Mouse (Mus musculus): ENCODE data around the gene Theg. TPM values are rescaled to one million over a fixed set of nuclear protein-coding genes. Genes with fewer than 3 reads are reported as not detected.

Gene Theg
- polyA plus RNA-seq, 1 experiment from 2014 or later = not detected

- no peak overlapping the region for H3K9ac ChIP-seq (ENCODE audit: low read length)
- WGBS = 88% methylated on average over 5 of the region's 5 CpGs
- no peak overlapping the region for H3K4me3 ChIP-seq (ENCODE audit: low read depth, low read length)
- no peak for ATAC-seq
- no peaks in the 10 kb centered on the region for H3K27me3 ChIP-seq (replicated peaks; ENCODE audit: control insufficient read depth, insufficient read depth, low read length)
- H3K4me1 ChIP-seq (ENCODE audit: control insufficient read depth, insufficient read depth, low read length) = peaks cover 7% of the 10 kb centered on the region
- no peaks in the 10 kb centered on the region for H3K36me3 ChIP-seq (ENCODE audit: control insufficient read depth, insufficient read depth, low read length)
- H3K9me3 ChIP-seq (replicated peaks; ENCODE audit: control insufficient read depth, low read length) = no peaks in the 10 kb centered on the region
- DNase-seq (ENCODE audit: low spot score) = no peak
- no peak overlapping the region for H3K4me2 ChIP-seq (ENCODE audit: low read length)
- no peak overlapping the region for H3K27ac ChIP-seq (ENCODE audit: low read depth, low read length)
Measured at GRCm38 (mm10) chr10:79556951-79557350, 30.2 kb downstream of the Theg start.

DNA sequence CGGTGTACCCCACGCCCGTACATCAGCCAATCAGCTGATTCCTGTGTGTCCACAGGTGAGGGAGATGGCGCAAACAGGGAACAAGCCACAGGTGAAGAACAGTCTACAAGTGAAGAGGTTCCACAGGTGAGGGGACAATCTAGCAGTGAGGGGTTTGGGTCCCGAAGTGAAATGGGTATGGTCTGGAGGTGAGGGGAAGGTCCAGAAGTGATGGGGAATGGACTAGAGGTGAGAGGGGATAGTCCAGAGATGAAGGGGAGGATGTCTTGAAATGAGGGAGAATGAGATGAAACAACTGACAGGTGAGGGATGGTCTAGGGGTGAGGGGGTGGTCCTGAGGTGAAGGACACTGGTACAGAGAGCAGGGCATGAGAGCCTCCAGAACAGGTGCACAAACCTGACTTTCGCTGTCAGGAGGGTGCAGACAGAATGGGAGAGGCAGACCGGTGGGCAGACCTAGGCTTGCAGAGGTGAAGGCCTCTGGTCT lies 31.9 kb downstream of the Theg start:
- Histone ChIP-seq H3K9me3 (replicated peaks; ENCODE audit: control insufficient read depth, low read length) (no peaks in the 10 kb centered on the region), H3K4me1 (ENCODE audit: control insufficient read depth, insufficient read depth, low read length) (peaks cover 7% of the 10 kb centered on the region), H3K27me3 (replicated peaks; ENCODE audit: control insufficient read depth, insufficient read depth, low read length) (no peaks in the 10 kb centered on the region), H3K4me3 (ENCODE audit: low read depth, low read length) (peak overlapping the region; percentile 95), H3K36me3 (ENCODE audit: control insufficient read depth, insufficient read depth, low read length) (no peaks in the 10 kb centered on the region; the same call in 1 of the 2 replicates), H3K4me2 (ENCODE audit: low read length) (peak overlapping the region; percentile 82), H3K27ac (ENCODE audit: low read depth, low read length) (peak overlapping the region; percentile 33; the same call in 1 of the 2 replicates), H3K9ac (ENCODE audit: low read length) (peak overlapping the region; percentile 92)
- WGBS = 25% methylated on average over 7 of the region's 7 CpGs
- DNase-seq (ENCODE audit: low spot score) (no peak), ATAC-seq (no peak)

GRCm38 (mm10) chr10:79554330-79555237 lies 32.5 kb downstream of the Theg start, which contains the start of gene Mier2:
Gene Mier2, minus strand, starts transcription at chr10:79555199.
- Histone ChIP-seq H3K4me1 (ENCODE audit: control insufficient read depth, insufficient read depth, low read length) (peaks cover 7% of the 10 kb centered on the region), H3K9ac (ENCODE audit: low read length) (peak within 1 kb of the TSS; percentile 92), H3K4me3 (ENCODE audit: low read depth, low read length) (peak within 1 kb of the TSS; percentile 95), H3K9me3 (replicated peaks; ENCODE audit: control insufficient read depth, low read length) (no peaks in the 10 kb centered on the region), H3K27ac (ENCODE audit: low read depth, low read length) (peak within 1 kb of the TSS; percentile 33; the same call in 1 of the 2 replicates), H3K36me3 (ENCODE audit: control insufficient read depth, insufficient read depth, low read length) (peaks cover 5% of the 10 kb centered on the region), H3K27me3 (replicated peaks; ENCODE audit: control insufficient read depth, insufficient read depth, low read length) (no peaks in the 10 kb centered on the region), H3K4me2 (ENCODE audit: low read length) (peak within 1 kb of the TSS; percentile 82)
- under 1% methylated on average over 98 of the region's 108 CpGs for WGBS
- DNase-seq (ENCODE audit: low spot score) (peak; percentile 78), ATAC-seq (peak; percentile 89)

- H3K9ac ChIP-seq (ENCODE audit: low read length) = peak overlapping the region; percentile 92
- no peak overlapping the region for H3K27ac ChIP-seq (ENCODE audit: low read depth, low read length)
- WGBS = 53% methylated on average over 10 of the region's 10 CpGs
- DNase-seq (ENCODE audit: low spot score) (no peak), ATAC-seq (no peak)
- H3K4me1 ChIP-seq (ENCODE audit: control insufficient read depth, insufficient read depth, low read length) = peaks cover 7% of the 10 kb centered on the region
- H3K27me3 ChIP-seq (replicated peaks; ENCODE audit: control insufficient read depth, insufficient read depth, low read length) = no peaks in the 10 kb centered on the region
- H3K9me3 ChIP-seq (replicated peaks; ENCODE audit: control insufficient read depth, low read length) = no peaks in the 10 kb centered on the region
- H3K4me2 ChIP-seq (ENCODE audit: low read length) = peak overlapping the region; percentile 82
- peaks cover 14% of the 10 kb centered on the region for H3K36me3 ChIP-seq (ENCODE audit: control insufficient read depth, insufficient read depth, low read length)
- H3K4me3 ChIP-seq (ENCODE audit: low read depth, low read length) = peak overlapping the region; percentile 95
Measured at GRCm38 (mm10) chr10:79553691-79554090, 33.4 kb downstream of the Theg start.

- Histone ChIP-seq H3K4me1 (ENCODE audit: control insufficient read depth, insufficient read depth, low read length) (peaks cover 7% of the 10 kb centered on the region), H3K27ac (ENCODE audit: low read depth, low read length) (no peak overlapping the region), H3K36me3 (ENCODE audit: control insufficient read depth, insufficient read depth, low read length) (peaks cover 19% of the 10 kb centered on the region), H3K9me3 (replicated peaks; ENCODE audit: control insufficient read depth, low read length) (no peaks in the 10 kb centered on the region), H3K4me3 (ENCODE audit: low read depth, low read length) (no peak overlapping the region), H3K4me2 (ENCODE audit: low read length) (peak overlapping the region; percentile 82; the same call in 1 of the 2 replicates), H3K9ac (ENCODE audit: low read length) (peak overlapping the region; percentile 92; the same call in 1 of the 2 replicates), H3K27me3 (replicated peaks; ENCODE audit: control insufficient read depth, insufficient read depth, low read length) (no peaks in the 10 kb centered on the region)
- WGBS = 91% methylated on average over 6 of the region's 6 CpGs
- DNase-seq (ENCODE audit: low spot score) (no peak), ATAC-seq (no peak)
Measured at GRCm38 (mm10) chr10:79553176-79553575, 34.0 kb downstream of the Theg start.

GRCm38 (mm10) chr10:79552531-79552930 lies 34.6 kb downstream of the Theg start:
- peaks cover 7% of the 10 kb centered on the region for H3K4me1 ChIP-seq (ENCODE audit: control insufficient read depth, insufficient read depth, low read length)
- H3K4me3 ChIP-seq (ENCODE audit: low read depth, low read length) = no peak overlapping the region
- H3K27ac ChIP-seq (ENCODE audit: low read depth, low read length) = no peak overlapping the region
- H3K36me3 ChIP-seq (ENCODE audit: control insufficient read depth, insufficient read depth, low read length) = peaks cover 26% of the 10 kb centered on the region
- H3K27me3 ChIP-seq (replicated peaks; ENCODE audit: control insufficient read depth, insufficient read depth, low read length) = no peaks in the 10 kb centered on the region
- no peak for ATAC-seq
- WGBS = 93% methylated on average over 8 of the region's 8 CpGs
- H3K9me3 ChIP-seq (replicated peaks; ENCODE audit: control insufficient read depth, low read length) = no peaks in the 10 kb centered on the region
- H3K9ac ChIP-seq (ENCODE audit: low read length) = no peak overlapping the region
- H3K4me2 ChIP-seq (ENCODE audit: low read length) = no peak overlapping the region
- no peak for DNase-seq (ENCODE audit: low spot score)

DNA sequence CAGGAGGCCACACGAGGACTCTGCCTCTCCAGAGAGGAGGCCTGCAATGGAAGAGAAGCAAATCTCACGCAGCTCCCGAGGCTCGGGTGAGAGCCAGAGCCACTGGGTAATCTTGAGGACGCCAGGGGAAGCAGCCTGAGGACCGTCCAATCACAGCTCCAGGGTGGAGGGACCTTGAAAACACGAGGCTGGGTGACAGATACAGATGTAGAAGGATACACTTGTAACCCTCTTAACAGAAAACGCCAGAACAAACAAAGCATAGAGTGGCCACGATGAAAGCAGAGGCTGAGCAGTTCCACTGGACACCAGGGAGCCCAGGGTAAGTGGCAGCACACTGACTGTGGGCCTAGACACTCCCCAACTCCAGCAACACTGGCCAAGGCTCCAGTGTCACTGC lies 36.8 kb downstream of the Theg start:
- H3K4me2 ChIP-seq (ENCODE audit: low read length) = no peak overlapping the region
- no peak for ATAC-seq
- peaks cover 48% of the 10 kb centered on the region for H3K36me3 ChIP-seq (ENCODE audit: control insufficient read depth, insufficient read depth, low read length)
- H3K27me3 ChIP-seq (replicated peaks; ENCODE audit: control insufficient read depth, insufficient read depth, low read length) = no peaks in the 10 kb centered on the region
- no peak overlapping the region for H3K4me3 ChIP-seq (ENCODE audit: low read depth, low read length)
- DNase-seq (ENCODE audit: low spot score) = no peak
- H3K4me1 ChIP-seq (ENCODE audit: control insufficient read depth, insufficient read depth, low read length) = peaks cover 7% of the 10 kb centered on the region
- H3K27ac ChIP-seq (ENCODE audit: low read depth, low read length) = no peak overlapping the region
- no peak overlapping the region for H3K9ac ChIP-seq (ENCODE audit: low read length)
- H3K9me3 ChIP-seq (replicated peaks; ENCODE audit: control insufficient read depth, low read length) = no peaks in the 10 kb centered on the region
- WGBS = 88% methylated on average over 9 of the region's 9 CpGs

DNA sequence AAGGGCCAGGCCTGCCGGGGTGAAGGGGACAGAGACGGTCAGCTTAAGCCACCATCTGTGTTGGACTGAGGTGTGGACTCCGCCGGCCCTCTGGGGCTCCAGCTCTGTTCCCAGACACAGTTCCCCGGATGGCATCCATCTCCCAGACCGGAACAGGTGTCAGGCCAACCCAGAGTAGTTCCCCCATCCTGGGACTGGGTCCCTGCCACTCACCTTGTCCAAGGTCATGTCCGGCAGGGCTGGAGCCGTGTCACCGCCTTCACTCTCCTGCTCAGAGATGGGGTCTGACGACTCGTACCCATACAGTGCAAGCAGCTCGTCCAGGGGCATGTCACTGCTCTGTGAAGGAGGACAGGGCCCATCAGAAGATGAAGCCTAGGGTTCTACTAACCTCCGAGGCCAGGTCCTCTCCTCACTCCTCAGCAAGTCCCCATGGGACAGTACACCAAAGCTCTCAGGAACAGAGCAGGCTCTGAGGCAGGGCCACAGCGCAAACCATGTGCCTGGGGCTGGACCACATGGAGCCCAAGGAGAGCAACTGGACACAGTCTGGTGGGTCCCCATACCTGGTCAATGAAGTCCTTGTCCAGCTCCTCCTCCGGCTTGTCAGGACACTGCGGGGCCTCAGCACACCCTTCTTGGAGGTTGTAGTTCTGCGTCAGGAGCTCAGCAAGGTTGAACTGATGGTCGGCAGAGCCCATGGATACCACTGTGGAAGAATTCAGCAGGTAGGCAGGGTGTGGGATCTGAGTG lies 38.0 kb downstream of the Theg start:
- Histone ChIP-seq H3K4me1 (ENCODE audit: control insufficient read depth, insufficient read depth, low read length) (peaks cover 7% of the 10 kb centered on the region), H3K9ac (ENCODE audit: low read length) (no peak overlapping the region), H3K27me3 (replicated peaks; ENCODE audit: control insufficient read depth, insufficient read depth, low read length) (no peaks in the 10 kb centered on the region), H3K27ac (ENCODE audit: low read depth, low read length) (no peak overlapping the region), H3K9me3 (replicated peaks; ENCODE audit: control insufficient read depth, low read length) (no peaks in the 10 kb centered on the region), H3K36me3 (ENCODE audit: control insufficient read depth, insufficient read depth, low read length) (peaks cover 60% of the 10 kb centered on the region), H3K4me3 (ENCODE audit: low read depth, low read length) (no peak overlapping the region), H3K4me2 (ENCODE audit: low read length) (no peak overlapping the region)
- ATAC-seq = no peak
- no peak for DNase-seq (ENCODE audit: low spot score)
- WGBS = 94% methylated on average over 18 of the region's 18 CpGs

Data from forebrain, embryonic 14.5 days (tissue).